In the genomic region with DNA sequence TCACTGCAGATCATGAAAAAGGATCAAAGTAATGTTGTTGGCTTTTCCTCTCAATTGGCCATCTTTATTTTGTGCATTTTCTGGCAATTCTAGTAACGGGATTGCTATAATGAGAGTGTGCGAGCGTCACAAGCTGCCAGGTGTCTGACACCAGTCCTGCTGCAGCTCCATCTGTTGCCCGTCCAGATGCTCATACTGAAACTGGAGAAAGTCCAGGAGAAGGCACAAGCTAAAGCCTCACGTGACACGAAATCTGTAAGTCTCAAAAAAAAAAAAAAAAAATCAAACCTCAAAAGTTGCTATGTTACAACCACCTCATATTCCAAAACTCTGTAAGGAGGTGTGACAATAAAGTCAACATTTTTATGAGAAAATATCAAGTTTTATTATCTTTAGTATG, we compare ENCODE assay signal across 21 mouse cellular contexts. TPM values are rescaled to one million over a fixed set of nuclear protein-coding genes. Genes with fewer than 3 reads are reported as not detected.
A peak's percentile ranks its signal among the peaks of the same experiment; 100 is the strongest.
DNase-seq lines count a peak whose midpoint lies in the region; ATAC-seq and TF ChIP-seq lines count a peak whose summit lies in the region.
"Had no signal": no experiment of that assay in that cellular context is flagged by ENCODE, and none has a peak within 500 bp of the region (broad histone marks: within the 10 kb centered on the region; RNA-seq: fewer than 3 reads in every experiment).

No protein-coding gene starts in this region.

- no peak for TF ChIP-seq EP300 in stomach, postnatal 0 days (optimal IDR thresholded peaks at IDR 0.05)

- H3K27me3 ChIP-seq in forebrain, embryonic 15.5 days, result no peaks in the 10 kb centered on the region
- H3K27me3 ChIP-seq in forebrain, embryonic 10.5 days (ENCODE audit: poor library complexity, severe bottlenecking), result no peaks in the 10 kb centered on the region
- H3K27me3 ChIP-seq in hindbrain, postnatal 0 days (ENCODE audit: insufficient read depth, low read length), result no peaks in the 10 kb centered on the region
- H3K27me3 ChIP-seq in hindbrain, embryonic 12.5 days, result no peaks in the 10 kb centered on the region
- no peaks in the 10 kb centered on the region for H3K27me3 ChIP-seq in stomach, postnatal 0 days (ENCODE audit: control insufficient read depth, insufficient read depth, low read length)
- H3K27me3 ChIP-seq: embryonic facial prominence, embryonic 15.5 days; intestine, embryonic 15.5 days; limb, embryonic 15.5 days; midbrain, embryonic 12.5 days; neural tube, embryonic 13.5 days had no signal

- H3K4me1 ChIP-seq in forebrain, embryonic 15.5 days, result peaks cover 12% of the 10 kb centered on the region
- peaks cover 6% of the 10 kb centered on the region for H3K4me1 ChIP-seq in forebrain, embryonic 10.5 days
- H3K4me1 ChIP-seq in hindbrain, postnatal 0 days (ENCODE audit: insufficient read depth, low read length), result peaks cover 5% of the 10 kb centered on the region; the same call in 1 of the 2 replicates
- no peaks in the 10 kb centered on the region for H3K4me1 ChIP-seq in hindbrain, embryonic 12.5 days
- H3K4me1 ChIP-seq in stomach, postnatal 0 days (replicated peaks; ENCODE audit: control insufficient read depth, insufficient read depth), result peaks cover 2% of the 10 kb centered on the region; the same call in 1 of the 2 replicates
- H3K4me1 ChIP-seq: midbrain, embryonic 12.5 days had no signal

- ATAC-seq in forebrain, embryonic 15.5 days (replicated peaks), result no peak; the same call in 1 of the 2 replicates
- ATAC-seq in hindbrain, postnatal 0 days, result no peak
- no peak for ATAC-seq in hindbrain, embryonic 12.5 days (ENCODE audit: low FRiP score)
- no peak for ATAC-seq in stomach, postnatal 0 days (ENCODE audit: low FRiP score, low TSS enrichment)
- ATAC-seq: intestine, embryonic 15.5 days had no signal

- H3K36me3 ChIP-seq in forebrain, embryonic 15.5 days, result peaks cover 7% of the 10 kb centered on the region
- H3K36me3 ChIP-seq in forebrain, embryonic 10.5 days (replicated peaks), result peaks cover 65% of the 10 kb centered on the region
- H3K36me3 ChIP-seq in hindbrain, postnatal 0 days (ENCODE audit: insufficient read depth, low read length), result peaks cover 3% of the 10 kb centered on the region; the same call in 1 of the 2 replicates
- peaks cover 22% of the 10 kb centered on the region for H3K36me3 ChIP-seq in hindbrain, embryonic 12.5 days
- H3K36me3 ChIP-seq in stomach, postnatal 0 days (ENCODE audit: control insufficient read depth, insufficient read depth, low read length), result peaks cover 4% of the 10 kb centered on the region; the same call in 1 of the 2 replicates

- TF ChIP-seq CTCF in hindbrain, postnatal 0 days (IDR thresholded peaks at IDR 0.05; ENCODE audit: low read depth), result no peak
- TF ChIP-seq CTCF in stomach, postnatal 0 days (IDR thresholded peaks at IDR 0.05; ENCODE audit: low read depth), result no peak

- H3K27ac ChIP-seq in forebrain, embryonic 15.5 days (replicated peaks), result peak overlapping the region; percentile 62
- H3K27ac ChIP-seq in forebrain, embryonic 10.5 days, result no peak overlapping the region
- H3K27ac ChIP-seq in hindbrain, postnatal 0 days, result no peak overlapping the region
- no peak overlapping the region for H3K27ac ChIP-seq in hindbrain, embryonic 12.5 days
- H3K27ac ChIP-seq in stomach, postnatal 0 days (replicated peaks), result no peak overlapping the region
- H3K27ac ChIP-seq: embryonic facial prominence, embryonic 15.5 days; gastrocnemius, adult 2 months; intestine, embryonic 15.5 days; limb, embryonic 15.5 days; midbrain, embryonic 12.5 days; neural tube, embryonic 13.5 days had no signal

- WGBS in forebrain, embryonic 15.5 days, result 44% methylated on average over 6 of the region's 6 CpGs
- WGBS in forebrain, embryonic 10.5 days, result 96% methylated on average over 6 of the region's 6 CpGs
- WGBS in hindbrain, postnatal 0 days, result 65% methylated on average over 6 of the region's 6 CpGs
- whole genome bisulfite sequencing in hindbrain, embryonic 12.5 days, result 92% methylated on average over 6 of the region's 6 CpGs
- 96% methylated on average over 6 of the region's 6 CpGs for WGBS in stomach, postnatal 0 days

- no peak for DNase-seq in forebrain, embryonic 10.5 days (ENCODE audit: extremely low spot score, low spot score)
- DNase-seq in hindbrain, postnatal 0 days (ENCODE audit: low spot score), result peak; percentile 39
- peak; percentile 51 for DNase-seq in right cerebral cortex, adult 18-20 months
- DNase-seq in right cerebral cortex, postnatal 4 days, result no peak
- DNase-seq in thymus, postnatal 14 days, result no peak
- DNase-seq in stomach, postnatal 0 days (ENCODE audit: low spot score), result no peak
- DNase-seq: adrenal gland, postnatal 25 days; cerebellum, adult 18-20 months; cerebellum, postnatal 36 days; gastrocnemius, adult 2 months; kidney, postnatal 4 days; layer of hippocampus, postnatal 36 days; lung, postnatal 10 days; thymus, postnatal 4 days had no signal

- no peak overlapping the region for H3K4me2 ChIP-seq in forebrain, embryonic 15.5 days (replicated peaks)
- H3K4me2 ChIP-seq in hindbrain, postnatal 0 days (ENCODE audit: low read depth, low read length), result no peak overlapping the region
- no peak overlapping the region for H3K4me2 ChIP-seq in hindbrain, embryonic 12.5 days (replicated peaks)
- no peak overlapping the region for H3K4me2 ChIP-seq in stomach, postnatal 0 days (replicated peaks; ENCODE audit: low read depth)
- H3K4me2 ChIP-seq: embryonic facial prominence, embryonic 15.5 days; intestine, embryonic 15.5 days; limb, embryonic 15.5 days; midbrain, embryonic 12.5 days; neural tube, embryonic 13.5 days had no signal

- H3K9ac ChIP-seq in forebrain, embryonic 15.5 days (replicated peaks), result no peak overlapping the region
- H3K9ac ChIP-seq in hindbrain, postnatal 0 days (replicated peaks; ENCODE audit: low read length), result no peak overlapping the region
- H3K9ac ChIP-seq in hindbrain, embryonic 12.5 days, result no peak overlapping the region
- no peak overlapping the region for H3K9ac ChIP-seq in stomach, postnatal 0 days (ENCODE audit: low read length)
- H3K9ac ChIP-seq: embryonic facial prominence, embryonic 15.5 days; intestine, embryonic 15.5 days; limb, embryonic 15.5 days; midbrain, embryonic 12.5 days; neural tube, embryonic 13.5 days had no signal

- no peak overlapping the region for H3K4me3 ChIP-seq in forebrain, embryonic 15.5 days
- H3K4me3 ChIP-seq in forebrain, embryonic 10.5 days, result no peak overlapping the region
- no peak overlapping the region for H3K4me3 ChIP-seq in hindbrain, postnatal 0 days (ENCODE audit: low read length)
- no peak overlapping the region for H3K4me3 ChIP-seq in hindbrain, embryonic 12.5 days
- H3K4me3 ChIP-seq in stomach, postnatal 0 days (ENCODE audit: low read depth, low read length), result no peak overlapping the region
- H3K4me3 ChIP-seq: embryonic facial prominence, embryonic 15.5 days; gastrocnemius, adult 2 months; intestine, embryonic 15.5 days; limb, embryonic 15.5 days; midbrain, embryonic 12.5 days; neural tube, embryonic 13.5 days had no signal

- H3K9me3 ChIP-seq in forebrain, embryonic 15.5 days, result no peaks in the 10 kb centered on the region
- 0 out of 2 replicates have a peak, but pooled peaks cover 3% of the 10 kb centered on the region for H3K9me3 ChIP-seq in forebrain, embryonic 10.5 days
- H3K9me3 ChIP-seq in hindbrain, postnatal 0 days (ENCODE audit: low read length), result no peaks in the 10 kb centered on the region
- H3K9me3 ChIP-seq in hindbrain, embryonic 12.5 days (replicated peaks), result no peaks in the 10 kb centered on the region
- no peaks in the 10 kb centered on the region for H3K9me3 ChIP-seq in stomach, postnatal 0 days (ENCODE audit: control insufficient read depth, low read length)
- H3K9me3 ChIP-seq: embryonic facial prominence, embryonic 15.5 days; intestine, embryonic 15.5 days; limb, embryonic 15.5 days; midbrain, embryonic 12.5 days; neural tube, embryonic 13.5 days had no signal

RNA-seq across cellular contexts. Expression of gene Grb2, which starts 29.5 kb away (rescaled TPM):
- 180 and 199 TPM in 2 replicates for polyA plus RNA-seq in forebrain, embryonic 15.5 days (2015; fragmentation: Nextera tagmentation; extraction: Ambion mirVana)
- 74.4 and 79.6 TPM in 2 replicates for polyA plus RNA-seq in forebrain, embryonic 10.5 days (2016; fragmentation: Nextera tagmentation; extraction: Ambion mirVana)
- 68.0 and 76.6 TPM in 2 replicates for total RNA-seq in hindbrain, postnatal 0 days (2014; rRNA removed)
- 139 and 159 TPM in 2 replicates for polyA plus RNA-seq in hindbrain, postnatal 0 days (2015; fragmentation: Nextera tagmentation; extraction: Ambion mirVana)
- polyA plus RNA-seq in hindbrain, embryonic 12.5 days (2016; fragmentation: Nextera tagmentation; extraction: Ambion mirVana), result 151 and 164 TPM in 2 replicates
- polyA plus RNA-seq in stomach, postnatal 0 days (2015; fragmentation: Nextera tagmentation; extraction: Ambion mirVana), result 54.2 and 58.8 TPM in 2 replicates

RNA-seq across cellular contexts. Expression of gene Slc25a19, which starts 50.8 kb away (rescaled TPM):
- polyA plus RNA-seq in forebrain, embryonic 15.5 days (2015; fragmentation: Nextera tagmentation; extraction: Ambion mirVana), result 55.3 and 56.1 TPM in 2 replicates
- polyA plus RNA-seq in forebrain, embryonic 10.5 days (2016; fragmentation: Nextera tagmentation; extraction: Ambion mirVana), result 25.6 and 26.2 TPM in 2 replicates
- 29.0 and 29.5 TPM in 2 replicates for total RNA-seq in hindbrain, postnatal 0 days (2014; rRNA removed)
- 41.2 and 41.8 TPM in 2 replicates for polyA plus RNA-seq in hindbrain, postnatal 0 days (2015; fragmentation: Nextera tagmentation; extraction: Ambion mirVana)
- polyA plus RNA-seq in hindbrain, embryonic 12.5 days (2016; fragmentation: Nextera tagmentation; extraction: Ambion mirVana), result 24.7 and 26.5 TPM in 2 replicates
- 12.5 and 14.0 TPM in 2 replicates for polyA plus RNA-seq in stomach, postnatal 0 days (2015; fragmentation: Nextera tagmentation; extraction: Ambion mirVana)

Comparison
In these comparisons a context has a peak if more than half of its experiments do, and no peak if none do; other contexts are left out.
1. DNase-seq: peak in hindbrain, postnatal 0 days (single experiment) and right cerebral cortex, adult 18-20 months (single experiment); none in forebrain, embryonic 10.5 days (single experiment), right cerebral cortex, postnatal 4 days (single experiment), thymus, postnatal 14 days (single experiment) and stomach, postnatal 0 days (single experiment).